Mouse (Mus musculus) embryonic fibroblast, embryonic 13.5 days (primary cell): ENCODE data around the gene Ctnnb1.

Source experiments
- CTCF ChIP-seq: IDR thresholded peaks from 2 replicates; pipeline ENCODE4 v1.5.1; 2011; ENCODE audit warnings: mild to moderate bottlenecking, control low read depth, low read length, moderate library complexity, borderline replicate concordance; ENCODE audit not compliant: insufficient read depth
- POLR2A ChIP-seq: IDR thresholded peaks from 2 replicates; pipeline ENCODE4 v1.6.1; 2011; ENCODE audit warnings: low read depth, mild to moderate bottlenecking, control low read depth, low read length, moderate library complexity

GRCm38 (mm10) chr9:121000641-121001320 lies 71.8 kb downstream of the Ctnnb1 start:
- TF ChIP-seq CTCF (no peak), POLR2A (no peak)
